Mouse (Mus musculus): ENCODE results near the gene Cacnb1.

DNA sequence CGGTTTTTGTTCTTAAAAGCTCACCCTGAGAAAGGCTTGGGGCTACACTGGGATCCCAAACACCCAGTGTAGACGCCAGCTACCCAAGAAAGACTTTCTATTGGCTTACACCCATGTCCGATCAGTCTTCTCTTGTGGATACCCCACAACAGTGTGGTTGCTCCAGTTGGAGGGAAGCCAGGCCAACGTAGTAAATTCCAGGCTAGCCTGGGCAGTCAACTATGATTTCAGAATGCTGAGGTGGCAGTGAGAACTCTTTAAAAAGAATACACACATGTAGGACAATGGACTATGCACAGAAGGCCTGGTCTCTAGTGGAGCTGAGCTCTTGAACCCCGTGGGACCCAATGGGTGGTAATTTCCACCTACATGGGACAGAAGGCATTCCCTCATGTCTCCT is 48.1 kb downstream of the Cacnb1 start:
- no peak for TF ChIP-seq MYOG (IDR thresholded peaks at IDR 0.05; ENCODE audit: control insufficient read depth, extremely low read depth, insufficient read length)
- TF ChIP-seq CTCF (IDR thresholded peaks at IDR 0.05; ENCODE audit: control insufficient read depth, insufficient read depth, insufficient read length), result no peak
- TF ChIP-seq USF1 (IDR thresholded peaks at IDR 0.05; ENCODE audit: low read depth), result no peak
- no peak for TF ChIP-seq MAX (IDR thresholded peaks at IDR 0.05)
